Mouse (Mus musculus) brain, embryonic 14.5 days (tissue): ENCODE data around the gene Mlx. TPM values are rescaled to one million over a fixed set of nuclear protein-coding genes. Genes with fewer than 3 reads are reported as not detected.
"Not testable (repeated sequence)": the region's sequence is repeated elsewhere in the genome, so short reads cannot be mapped to it uniquely, and the experiment has no call there.

Source experiments
- DNase-seq: peaks from one replicate; pipeline ENCODE4 v3.0.0-alpha.2; 2011; ENCODE audit warnings: low read depth
- CTCF ChIP-seq: fragments of 200-500 bp; IDR thresholded peaks from 2 replicates; pipeline ENCODE4 v1.5.1; 2012; ENCODE audit warnings: inconsistent platforms, mild to moderate bottlenecking, moderate library complexity, borderline replicate concordance; ENCODE audit not compliant: insufficient read depth, insufficient read length; ENCODE audit errors: extremely low read depth
- POLR2A ChIP-seq: fragments of 200-500 bp; IDR thresholded peaks from 2 replicates; pipeline ENCODE4 v1.6.1; 2012; ENCODE audit warnings: mild to moderate bottlenecking, inconsistent platforms, borderline replicate concordance; ENCODE audit not compliant: poor library complexity, insufficient read depth, insufficient read length, severe bottlenecking; ENCODE audit errors: extremely low read depth
- polyA plus RNA-seq: library from polyadenylated mRNA; depleted of rRNA; stranded (reverse); fragments of >200 nt; gene quantifications from 2 replicates; pipeline ENCODE4 v1.2.3, GENCODE M21; 2012

The Mlx gene
- polyA plus RNA-seq, 1 experiment: 57.7 TPM

- DNase-seq: no peak
- no peak for TF ChIP-seq CTCF
- TF ChIP-seq POLR2A: no peak
These were observed 22.3 kb downstream of the Mlx start for GRCm38 (mm10) chr11:101109351-101109750.

- no peak for DNase-seq
- TF ChIP-seq CTCF: no peak
These were observed 23.6 kb downstream of the Mlx start for GRCm38 (mm10) chr11:101110708-101111107.

GRCm38 (mm10) chr11:101111178-101111577 is 24.1 kb downstream of the Mlx start:
- no peak for TF ChIP-seq CTCF
- TF ChIP-seq POLR2A: no peak
- DNase-seq: no peak

GRCm38 (mm10) chr11:101112186-101112585 is 25.1 kb downstream of the Mlx start:
- no peak for DNase-seq
- TF ChIP-seq CTCF: no peak
- TF ChIP-seq POLR2A: no peak

GRCm38 (mm10) chr11:101115564-101115963 is 28.5 kb downstream of the Mlx start:
- TF ChIP-seq CTCF (no peak), POLR2A (no peak)
- DNase-seq: peak; percentile 60

GRCm38 (mm10) chr11:101118105-101118504 is 31.0 kb downstream of the Mlx start:
- TF ChIP-seq POLR2A (no peak), CTCF (no peak)
- DNase-seq: no peak

- no peak for DNase-seq
- no peak for TF ChIP-seq POLR2A
These were observed 32.2 kb downstream of the Mlx start for GRCm38 (mm10) chr11:101119131-101119760.

- DNase-seq: peak; percentile 100
- TF ChIP-seq CTCF (no peak), POLR2A (peak; percentile 76; the same call in 1 of the 2 replicates)
These were observed 32.9 kb downstream of the Mlx start, which contains the start of the genes Retreg3 and Tubg1 for GRCm38 (mm10) chr11:101119761-101120544. Gene Retreg3 (minus strand): TSS chr11:101119893. Gene Tubg1 (plus strand): TSS chr11:101119938.

- TF ChIP-seq POLR2A (no peak), CTCF (no peak)
- DNase-seq: no peak
These were observed 33.6 kb downstream of the Mlx start for GRCm38 (mm10) chr11:101120545-101121188.

- not testable (repeated sequence) for DNase-seq
These were observed 37.4 kb downstream of the Mlx start for GRCm38 (mm10) chr11:101124494-101124893.

GRCm38 (mm10) chr11:101125008-101125407 is 37.9 kb downstream of the Mlx start:
- not testable (repeated sequence) for DNase-seq

GRCm38 (mm10) chr11:101127075-101127474 is 40.0 kb downstream of the Mlx start:
- TF ChIP-seq POLR2A (no peak), CTCF (no peak)
- no peak for DNase-seq
